Mouse (Mus musculus) frontal cortex, adult (tissue): ENCODE data around the gene Epop.

ENCODE experiments used
- ATAC-seq: cut with Nextera tagmentation; 2 replicates; pipeline ENCODE4 v1.9.2; 2017; ENCODE audit warnings: mild to moderate bottlenecking, moderate library complexity, mixed read lengths; ENCODE audit not compliant: low TSS enrichment

Gene Epop

DNA sequence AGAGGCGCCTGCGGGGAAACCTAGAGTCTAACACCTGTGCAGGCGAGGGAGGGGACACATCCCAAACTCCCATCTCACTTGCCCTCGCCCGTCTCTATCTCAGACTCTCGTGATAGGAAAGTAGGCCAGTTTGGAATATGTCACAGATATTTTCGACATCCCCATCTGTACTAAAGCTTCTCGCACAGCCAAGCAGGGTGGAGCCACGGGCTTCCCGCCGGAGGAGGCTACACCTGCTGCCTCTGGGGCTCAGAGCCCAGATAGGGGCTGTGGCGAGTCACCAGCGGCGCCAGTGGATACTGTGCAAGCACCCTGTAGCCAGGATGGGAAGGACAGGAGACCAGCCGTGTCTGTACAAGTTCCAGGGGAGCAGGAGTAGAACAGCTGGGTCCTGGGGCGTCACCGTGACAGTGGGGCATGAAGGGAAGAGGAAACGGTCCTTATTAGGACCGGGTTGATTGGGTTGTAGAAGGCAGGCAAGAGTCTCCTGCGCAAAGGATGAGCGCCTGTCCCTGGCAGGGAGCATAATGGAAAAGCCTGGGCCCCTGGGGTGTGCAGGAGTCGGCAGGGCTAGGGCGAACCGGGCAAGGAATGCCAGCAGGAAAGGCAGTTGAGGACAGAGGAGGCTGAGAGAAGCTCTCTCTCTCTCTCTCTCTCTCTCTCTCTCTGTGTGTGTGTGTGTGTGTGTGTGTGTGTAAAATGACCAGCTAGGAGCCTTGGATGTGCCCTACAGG, 39.1 kb downstream of the Epop start:
- peak; percentile 84 for ATAC-seq

GRCm38 (mm10) chr11:97589216-97589615, 40.3 kb downstream of the Epop start:
- ATAC-seq: peak; percentile 73

- no peak for ATAC-seq
Observed at GRCm38 (mm10) chr11:97585932-97586331, 43.6 kb downstream of the Epop start.

DNA sequence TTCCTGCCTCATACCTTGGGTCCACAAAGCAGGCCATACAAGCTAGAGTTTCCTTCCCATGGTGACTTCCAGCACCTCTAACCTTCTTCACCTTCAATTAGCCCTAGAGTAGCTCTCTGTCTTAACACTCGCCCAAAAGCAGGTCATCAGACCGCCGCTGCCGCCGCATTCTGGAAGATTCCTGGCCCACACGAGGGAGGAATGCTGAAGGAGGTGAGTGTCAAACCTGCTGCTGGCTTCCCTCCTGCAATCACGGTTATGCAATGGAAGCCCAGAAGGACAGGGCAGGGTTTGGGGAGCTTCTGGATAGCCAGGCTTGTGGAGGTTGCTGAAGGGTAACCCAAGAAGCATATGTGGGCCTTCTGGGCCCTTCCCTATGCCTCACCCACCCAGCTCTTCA, 45.0 kb downstream of the Epop start:
- ATAC-seq: no peak

DNA sequence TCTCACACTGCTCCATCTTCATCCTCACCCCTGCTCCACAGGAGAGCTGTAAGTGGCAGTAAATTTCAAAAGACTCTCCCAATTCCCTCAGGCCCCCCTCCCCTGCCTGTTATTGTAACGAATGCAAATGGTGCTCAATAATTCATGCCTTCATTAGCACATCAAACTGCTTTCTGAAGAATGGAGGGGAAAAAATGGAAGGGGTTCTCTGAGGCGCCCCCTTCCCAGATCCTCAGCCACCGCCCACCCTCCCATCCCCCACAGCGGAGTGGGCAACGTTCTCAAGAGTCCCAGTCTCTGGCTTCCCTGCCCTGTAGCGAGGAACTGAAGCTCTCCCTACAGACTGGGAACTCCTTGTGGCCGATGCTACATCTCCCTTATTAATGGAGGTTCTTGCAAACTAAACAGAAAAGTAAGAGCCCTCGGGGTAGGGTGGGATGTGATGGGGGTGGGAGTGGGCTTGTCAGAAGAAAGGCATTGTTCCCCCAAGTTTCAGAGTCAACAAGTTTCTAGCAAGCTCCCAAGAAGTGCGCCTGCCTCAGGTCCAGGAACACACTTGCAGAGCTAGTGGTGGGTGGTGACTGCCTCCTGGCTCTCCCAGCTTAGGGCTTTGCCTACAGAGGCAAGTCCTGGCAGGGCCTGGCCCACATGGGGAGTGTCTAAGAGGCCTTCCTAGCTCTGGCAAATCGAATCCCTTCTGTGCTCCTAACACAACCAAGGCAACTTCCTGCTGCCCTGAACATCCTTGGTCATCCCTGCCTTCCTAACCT, 50.2 kb downstream of the Epop start:
- no peak for ATAC-seq

GRCm38 (mm10) chr11:97578286-97578685, 51.2 kb downstream of the Epop start:
- ATAC-seq: no peak
